Mouse (Mus musculus): Measurements from ENCODE around the gene Pbx4. TPM values are rescaled to one million over a fixed set of nuclear protein-coding genes. Genes with fewer than 3 reads are reported as not detected.

Pbx4 gene
- polyA plus RNA-seq, 1 experiment from 2014 or later, result 2.7 TPM

DNA sequence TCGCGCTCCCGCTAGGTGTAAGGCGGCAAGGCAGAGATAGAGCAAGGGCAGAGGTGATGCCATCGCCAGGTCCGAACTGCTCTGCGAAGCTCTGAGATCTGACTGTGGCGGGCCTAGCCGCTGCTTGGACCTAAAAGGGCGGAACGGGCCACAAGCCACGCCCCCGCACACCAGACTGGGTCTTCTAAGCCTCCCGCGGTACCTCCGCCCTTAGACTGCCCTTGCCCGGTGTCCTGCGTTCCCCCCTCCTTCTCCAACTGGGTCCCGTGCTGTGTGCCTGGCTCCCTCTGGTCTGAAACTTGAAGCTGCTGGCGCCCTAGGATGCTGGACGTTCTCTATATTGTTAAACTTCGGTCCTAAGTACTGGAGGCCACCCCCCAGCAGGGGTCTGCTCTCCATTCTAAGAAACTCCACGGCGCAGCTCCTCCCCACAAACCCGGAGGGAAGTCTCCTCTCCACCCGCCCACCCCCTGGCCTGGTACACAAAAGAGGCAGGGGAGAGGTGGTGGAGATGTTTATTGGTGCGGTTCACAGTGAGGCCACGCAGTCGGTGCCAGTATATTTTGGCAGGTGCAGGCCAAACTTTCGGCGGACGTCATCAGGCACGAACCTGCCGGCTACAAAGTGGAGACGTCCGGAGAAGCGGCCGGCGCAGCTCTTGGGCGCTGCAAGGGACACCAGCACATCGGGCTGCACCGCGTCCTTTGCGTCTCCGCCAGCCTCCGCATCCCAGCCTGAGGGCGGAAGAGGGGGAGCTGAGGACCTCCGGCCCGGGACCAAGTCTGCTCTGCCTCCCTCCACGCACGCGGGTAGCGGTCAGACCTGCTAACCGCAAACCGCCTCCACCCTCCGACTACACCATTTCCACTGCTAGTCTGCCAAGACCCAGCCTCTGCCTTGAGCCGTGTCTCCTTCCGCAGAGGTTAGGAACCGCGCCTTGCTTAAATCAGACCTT, 55.3 kb downstream of the Pbx4 start, which contains the start of gene Cilp2:
Gene Cilp2, minus strand, starts transcription at position 399 of the 955 bp plus-strand sequence.
- DNase-seq (no peak), ATAC-seq (no peak; the same call in 1 of the 2 replicates)
- peaks cover 82% of the 10 kb centered on the region for H3K27me3 ChIP-seq (ENCODE audit: insufficient read depth, low read length)
- H3K4me2 ChIP-seq (ENCODE audit: low read depth, low read length), result peak within 1 kb of the TSS; percentile 49
- TF ChIP-seq EP300 (IDR thresholded peaks at IDR 0.05; ENCODE audit: low read depth) (no peak), CTCF (IDR thresholded peaks at IDR 0.05; ENCODE audit: low read depth) (no peak)
- WGBS (ENCODE audit: insufficient replicate concordance), result 2% methylated on average over 55 of the region's 60 CpGs
- H3K27ac ChIP-seq (ENCODE audit: low read depth), result no peak within 1 kb of the TSS
- H3K36me3 ChIP-seq (replicated peaks; ENCODE audit: insufficient read depth, low read length), result no peaks in the 10 kb centered on the region
- no peaks in the 10 kb centered on the region for H3K9me3 ChIP-seq (ENCODE audit: low read length)
- peak within 1 kb of the TSS; percentile 22 for H3K4me3 ChIP-seq (ENCODE audit: low read depth, low read length)
- peaks cover 14% of the 10 kb centered on the region for H3K4me1 ChIP-seq (ENCODE audit: insufficient read depth)
- H3K9ac ChIP-seq (replicated peaks), result no peak within 1 kb of the TSS

DNA sequence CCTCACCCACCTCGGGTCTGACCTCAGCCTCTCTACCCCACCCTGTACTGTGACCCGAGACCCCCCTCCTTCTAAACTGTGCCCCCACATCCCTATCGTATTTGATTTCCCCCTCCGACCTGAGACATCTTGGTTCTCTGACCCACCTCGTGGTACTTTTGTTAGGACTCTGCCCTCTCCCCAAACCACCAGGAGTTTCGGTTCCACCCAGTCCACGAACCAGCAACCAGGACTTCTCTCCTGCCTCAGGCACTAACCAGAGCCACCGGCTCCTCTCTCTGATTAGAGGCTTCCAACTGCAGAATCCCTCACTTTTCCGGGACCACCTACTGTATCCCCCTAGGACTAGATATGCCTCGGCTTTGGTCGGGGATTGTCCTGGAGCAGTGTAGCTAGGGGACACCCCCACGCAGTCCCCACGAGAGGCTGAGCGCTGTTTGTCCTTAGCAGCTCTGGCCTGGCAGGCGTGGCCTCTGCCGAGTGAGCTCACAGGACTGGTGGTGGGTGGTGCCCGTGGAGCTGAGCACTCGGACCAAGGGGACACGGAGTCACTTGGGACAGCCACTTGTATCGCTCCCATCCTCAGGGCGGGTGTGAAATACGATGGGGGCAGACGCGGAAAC, 56.1 kb downstream of the Pbx4 start:
- 7% methylated on average over 24 of the region's 24 CpGs for WGBS (ENCODE audit: insufficient replicate concordance)
- H3K9ac ChIP-seq (replicated peaks), result no peak overlapping the region
- peaks cover 74% of the 10 kb centered on the region for H3K27me3 ChIP-seq (ENCODE audit: insufficient read depth, low read length)
- H3K9me3 ChIP-seq (ENCODE audit: low read length), result no peaks in the 10 kb centered on the region
- TF ChIP-seq EP300 (IDR thresholded peaks at IDR 0.05; ENCODE audit: low read depth), result no peak
- TF ChIP-seq CTCF (IDR thresholded peaks at IDR 0.05; ENCODE audit: low read depth), result no peak
- DNase-seq (no peak), ATAC-seq (no peak)
- H3K4me2 ChIP-seq (ENCODE audit: low read depth, low read length), result peak overlapping the region; percentile 49
- H3K27ac ChIP-seq (ENCODE audit: low read depth), result no peak overlapping the region
- 0 out of 2 replicates have a peak, but pooled peaks cover 4% of the 10 kb centered on the region for H3K36me3 ChIP-seq (replicated peaks; ENCODE audit: insufficient read depth, low read length)
- H3K4me3 ChIP-seq (ENCODE audit: low read depth, low read length), result peak overlapping the region; percentile 22
- peaks cover 14% of the 10 kb centered on the region for H3K4me1 ChIP-seq (ENCODE audit: insufficient read depth)

DNA sequence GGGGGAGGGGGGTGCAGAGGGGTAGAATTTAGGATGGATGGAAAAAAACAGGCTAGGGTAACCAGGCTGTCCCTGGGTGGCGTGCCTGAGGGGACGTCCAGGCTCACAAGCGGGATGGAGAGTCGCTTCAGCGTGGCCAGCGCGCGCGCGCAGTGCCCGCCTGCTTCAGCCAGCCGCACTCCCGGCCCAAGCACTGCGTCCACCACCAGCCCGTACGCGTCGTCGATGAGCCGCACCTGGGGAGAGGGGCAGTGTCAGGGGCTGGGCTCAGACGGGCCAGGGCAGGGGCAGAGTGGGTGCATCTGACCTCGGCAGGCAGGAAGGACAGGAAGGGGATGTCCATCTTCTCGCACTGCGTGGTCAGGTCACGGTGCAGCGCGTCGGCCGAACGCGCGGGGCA, 56.6 kb downstream of the Pbx4 start:
- Histone ChIP-seq H3K9ac (replicated peaks) (no peak overlapping the region), H3K4me2 (ENCODE audit: low read depth, low read length) (peak overlapping the region; percentile 49), H3K9me3 (ENCODE audit: low read length) (no peaks in the 10 kb centered on the region), H3K4me3 (ENCODE audit: low read depth, low read length) (peak overlapping the region; percentile 22; the same call in 1 of the 2 replicates), H3K27me3 (ENCODE audit: insufficient read depth, low read length) (peaks cover 69% of the 10 kb centered on the region), H3K4me1 (ENCODE audit: insufficient read depth) (peaks cover 14% of the 10 kb centered on the region), H3K27ac (ENCODE audit: low read depth) (no peak overlapping the region), H3K36me3 (replicated peaks; ENCODE audit: insufficient read depth, low read length) (peaks cover 7% of the 10 kb centered on the region)
- TF ChIP-seq EP300 (IDR thresholded peaks at IDR 0.05; ENCODE audit: low read depth) (no peak), CTCF (IDR thresholded peaks at IDR 0.05; ENCODE audit: low read depth) (no peak)
- ATAC-seq (no peak), DNase-seq (no peak)
- WGBS (ENCODE audit: insufficient replicate concordance), result 7% methylated on average over 26 of the region's 32 CpGs

DNA sequence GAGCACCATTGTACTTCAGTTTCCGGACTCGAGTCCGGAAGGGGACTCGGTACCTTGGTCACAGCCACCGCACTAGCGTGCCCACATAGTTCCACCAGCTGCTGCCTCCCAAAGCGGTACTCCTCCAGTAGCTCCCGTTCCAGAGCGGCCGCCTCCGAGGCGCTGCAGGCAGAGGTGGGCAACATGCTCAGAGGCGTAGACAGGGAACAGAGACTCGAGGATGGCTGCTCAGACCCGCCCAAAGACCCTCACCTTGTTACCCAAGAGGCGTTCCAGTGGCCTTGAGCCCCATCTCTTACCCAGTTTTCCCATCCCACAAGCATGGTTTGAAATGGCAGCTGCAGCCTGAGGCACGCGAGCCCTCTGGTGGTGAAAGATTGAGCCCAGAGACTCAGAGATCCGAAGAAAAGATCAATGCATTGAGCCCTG, 58.5 kb downstream of the Pbx4 start:
- H3K9ac ChIP-seq (replicated peaks), result no peak overlapping the region
- 45% methylated on average over 19 of the region's 19 CpGs for WGBS (ENCODE audit: insufficient replicate concordance)
- TF ChIP-seq CTCF (IDR thresholded peaks at IDR 0.05; ENCODE audit: low read depth), result peak; percentile 76
- TF ChIP-seq EP300 (IDR thresholded peaks at IDR 0.05; ENCODE audit: low read depth), result no peak
- ATAC-seq, result no peak
- H3K4me1 ChIP-seq (ENCODE audit: insufficient read depth), result peaks cover 14% of the 10 kb centered on the region
- H3K27ac ChIP-seq (ENCODE audit: low read depth), result no peak overlapping the region
- H3K9me3 ChIP-seq (ENCODE audit: low read length), result no peaks in the 10 kb centered on the region
- H3K4me2 ChIP-seq (ENCODE audit: low read depth, low read length), result no peak overlapping the region
- peak; percentile 53 for DNase-seq
- H3K36me3 ChIP-seq (replicated peaks; ENCODE audit: insufficient read depth, low read length), result peaks cover 13% of the 10 kb centered on the region
- no peak overlapping the region for H3K4me3 ChIP-seq (ENCODE audit: low read depth, low read length)
- peaks cover 50% of the 10 kb centered on the region for H3K27me3 ChIP-seq (ENCODE audit: insufficient read depth, low read length)

DNA sequence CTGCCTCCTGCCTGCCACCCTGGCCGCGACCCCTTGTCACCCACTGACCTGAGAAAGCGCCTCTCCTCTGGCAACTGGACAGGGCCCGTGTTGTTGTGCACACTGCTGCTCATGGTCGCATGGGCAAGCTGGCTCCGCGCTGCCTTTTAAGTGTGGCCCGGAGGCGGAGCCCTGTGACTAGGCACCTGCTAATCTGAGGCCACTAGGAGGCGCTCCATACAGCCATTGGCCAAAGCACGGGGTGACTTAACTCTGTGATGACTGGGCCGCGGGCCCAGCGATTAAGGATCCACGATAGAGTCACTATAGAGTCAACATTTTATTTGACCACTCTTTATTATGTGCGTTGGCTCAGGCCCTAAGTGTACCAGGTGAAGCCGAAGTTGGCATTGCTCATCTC, 61.6 kb downstream of the Pbx4 start:
- peak; percentile 71 for DNase-seq
- peaks cover 19% of the 10 kb centered on the region for H3K27me3 ChIP-seq (ENCODE audit: insufficient read depth, low read length)
- ATAC-seq, result peak; percentile 35
- peaks cover 16% of the 10 kb centered on the region for H3K36me3 ChIP-seq (replicated peaks; ENCODE audit: insufficient read depth, low read length)
- H3K9ac ChIP-seq (replicated peaks), result no peak overlapping the region
- WGBS (ENCODE audit: insufficient replicate concordance), result 63% methylated on average over 17 of the region's 17 CpGs
- TF ChIP-seq CTCF (IDR thresholded peaks at IDR 0.05; ENCODE audit: low read depth) (peak; percentile 67), EP300 (IDR thresholded peaks at IDR 0.05; ENCODE audit: low read depth) (no peak)
- H3K4me1 ChIP-seq (ENCODE audit: insufficient read depth), result peaks cover 19% of the 10 kb centered on the region
- no peak overlapping the region for H3K27ac ChIP-seq (ENCODE audit: low read depth)
- H3K4me2 ChIP-seq (ENCODE audit: low read depth, low read length), result no peak overlapping the region
- H3K4me3 ChIP-seq (ENCODE audit: low read depth, low read length), result no peak overlapping the region
- H3K9me3 ChIP-seq (ENCODE audit: low read length), result no peaks in the 10 kb centered on the region

- 71% methylated on average over 6 of the region's 6 CpGs for WGBS (ENCODE audit: insufficient replicate concordance)
- H3K9me3 ChIP-seq (ENCODE audit: low read length), result no peaks in the 10 kb centered on the region
- H3K4me2 ChIP-seq (ENCODE audit: low read depth, low read length), result no peak overlapping the region
- peaks cover 16% of the 10 kb centered on the region for H3K4me1 ChIP-seq (ENCODE audit: insufficient read depth)
- no peak for TF ChIP-seq EP300 (IDR thresholded peaks at IDR 0.05; ENCODE audit: low read depth)
- no peak for TF ChIP-seq CTCF (IDR thresholded peaks at IDR 0.05; ENCODE audit: low read depth)
- H3K4me3 ChIP-seq (ENCODE audit: low read depth, low read length), result no peak overlapping the region
- ATAC-seq, result no peak
- H3K9ac ChIP-seq (replicated peaks), result no peak overlapping the region
- no peak for DNase-seq
- peaks cover 9% of the 10 kb centered on the region for H3K27me3 ChIP-seq (ENCODE audit: insufficient read depth, low read length)
- no peak overlapping the region for H3K27ac ChIP-seq (ENCODE audit: low read depth)
- H3K36me3 ChIP-seq (replicated peaks; ENCODE audit: insufficient read depth, low read length), result peaks cover 16% of the 10 kb centered on the region
These were observed 62.6 kb downstream of the Pbx4 start for GRCm38 (mm10) chr8:69894836-69895332.
